Mouse (Mus musculus) limb, embryonic 14.5 days (tissue): ENCODE measurements around the gene Frmd8. TPM values are rescaled to one million over a fixed set of nuclear protein-coding genes. Genes with fewer than 3 reads are reported as not detected.

Experiments
- ATAC-seq: fragments of 200-750 bp; cut with Nextera tagmentation; 2 replicates; pipeline ENCODE4 v1.8.0; 2017; ENCODE audit warnings: low read depth, moderate number of reproducible peaks, moderate TSS enrichment; ENCODE audit not compliant: low FRiP score
- DNase-seq: peaks from one replicate; pipeline ENCODE4 v3.0.0-alpha.2; 2015; ENCODE audit warnings: low spot score
- H3K27ac ChIP-seq: fragments of 300-500 bp; sonication (generic); replicated peaks from 2 replicates; pipeline ENCODE4 v1.5.1; 2014; ENCODE audit warnings: low read depth, mild to moderate bottlenecking, low read length, moderate library complexity, mixed read lengths
- H3K27me3 ChIP-seq: fragments of 300-500 bp; sonication (generic); 2 replicates; pipeline ENCODE4 v1.6.1; 2014; ENCODE audit warnings: low read length, mixed read lengths; ENCODE audit not compliant: control insufficient read depth, insufficient read depth
- H3K36me3 ChIP-seq: fragments of 300-500 bp; sonication (generic); 2 replicates; pipeline ENCODE4 v1.6.1; 2014; ENCODE audit warnings: mild to moderate bottlenecking, low read length, moderate library complexity, mixed read lengths; ENCODE audit not compliant: control insufficient read depth, insufficient read depth
- H3K4me1 ChIP-seq: fragments of 300-500 bp; sonication (generic); 2 replicates; pipeline ENCODE4 v1.6.1; 2014; ENCODE audit warnings: antibody characterized with exemption, low read length, mixed read lengths; ENCODE audit not compliant: control insufficient read depth, insufficient read depth
- H3K4me2 ChIP-seq: fragments of 300-500 bp; sonication (generic); replicated peaks from 2 replicates; pipeline ENCODE4 v1.6.1; 2014; ENCODE audit warnings: low read depth, mild to moderate bottlenecking, low read length, moderate library complexity; ENCODE audit not compliant: severe bottlenecking
- H3K4me3 ChIP-seq: fragments of 300-500 bp; sonication (generic); replicated peaks from 2 replicates; pipeline ENCODE4 v1.5.1; 2014; ENCODE audit warnings: low read length
- H3K9ac ChIP-seq: fragments of 300-500 bp; sonication (generic); 2 replicates; pipeline ENCODE4 v1.6.1; 2014; ENCODE audit warnings: mild to moderate bottlenecking, low read depth, low read length, moderate library complexity; ENCODE audit not compliant: severe bottlenecking
- H3K9me3 ChIP-seq: fragments of 300-500 bp; sonication (generic); 2 replicates; pipeline ENCODE4 v1.6.1; 2016; ENCODE audit warnings: low read length; ENCODE audit not compliant: control insufficient read depth
- POLR2A ChIP-seq: fragments of 200-500 bp; IDR thresholded peaks from 2 replicates; pipeline ENCODE4 v1.8.0; 2012; ENCODE audit warnings: inconsistent platforms, mild to moderate bottlenecking, moderate library complexity, borderline replicate concordance; ENCODE audit not compliant: insufficient read depth, insufficient read length; ENCODE audit errors: extremely low read depth
- WGBS: fragments of 180-500 bp; shearing (Covaris S2); extraction: QIAGEN DNeasy Blood & Tissue Kit; methylation state at CpG from one replicate; pipeline ENCODE4 v1.1.7; 2014; 5-methylcytosine and 5-hydroxymethylcytosine counted together
- polyA plus RNA-seq, 2 experiments: library from polyadenylated mRNA; depleted of rRNA in 1 of 2; stranded (reverse) in 1 of 2; unstranded in 1 of 2; fragments of >200 nt; fragmentation: Nextera tagmentation in 1 of 2; extraction: Ambion mirVana in 1 of 2; gene quantifications; 2 replicates each; pipeline versions ENCODE4 v1.2.1 to v1.2.3; 2012 to 2014

Gene Frmd8
- polyA plus RNA-seq, 2 experiments = 22.7 TPM

DNA sequence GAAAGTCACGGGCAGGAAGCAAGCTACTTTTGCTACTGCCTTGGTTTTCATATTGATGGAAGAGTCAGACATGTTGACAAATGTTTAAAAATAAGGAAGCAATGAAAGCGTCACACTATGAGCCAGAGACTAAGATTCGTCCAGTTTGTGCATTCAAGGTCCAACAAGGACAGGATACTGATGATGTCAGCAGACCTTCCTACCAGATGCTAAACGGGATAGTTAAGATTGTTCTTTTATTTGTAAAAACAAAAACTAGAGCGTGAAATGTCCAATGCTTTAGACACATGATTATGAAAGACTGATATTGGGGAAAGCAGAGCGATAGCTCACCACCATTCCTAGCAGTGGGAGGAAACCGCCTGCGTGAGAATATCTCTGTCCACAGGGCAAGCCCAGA, 37.5 kb downstream of the Frmd8 start:
- 84% methylated on average over 8 of the region's 8 CpGs for WGBS
- H3K4me1 ChIP-seq = peaks cover 11% of the 10 kb centered on the region
- no peak overlapping the region for H3K27ac ChIP-seq
- H3K4me3 ChIP-seq = no peak overlapping the region
- DNase-seq = no peak
- H3K9ac ChIP-seq = no peak overlapping the region
- no peaks in the 10 kb centered on the region for H3K9me3 ChIP-seq
- no peak for TF ChIP-seq POLR2A
- no peak overlapping the region for H3K4me2 ChIP-seq
- ATAC-seq = no peak
- H3K27me3 ChIP-seq = no peaks in the 10 kb centered on the region
- H3K36me3 ChIP-seq = 0 out of 2 replicates have a peak, but pooled peaks cover 2% of the 10 kb centered on the region

- no peak overlapping the region for H3K9ac ChIP-seq
- no peaks in the 10 kb centered on the region for H3K27me3 ChIP-seq
- DNase-seq (no peak), ATAC-seq (no peak)
- H3K27ac ChIP-seq = no peak overlapping the region
- no peaks in the 10 kb centered on the region for H3K9me3 ChIP-seq
- H3K4me1 ChIP-seq = peaks cover 7% of the 10 kb centered on the region; the same call in 1 of the 2 replicates
- no peak for TF ChIP-seq POLR2A
- no peak overlapping the region for H3K4me3 ChIP-seq
- H3K4me2 ChIP-seq = no peak overlapping the region
- H3K36me3 ChIP-seq = 0 out of 2 replicates have a peak, but pooled peaks cover 2% of the 10 kb centered on the region
- WGBS = 76% methylated on average over 10 of the region's 10 CpGs
These were observed 38.0 kb downstream of the Frmd8 start for GRCm38 (mm10) chr19:5836941-5837572.

GRCm38 (mm10) chr19:5835922-5836430, 39.1 kb downstream of the Frmd8 start:
- H3K4me1 ChIP-seq = no peaks in the 10 kb centered on the region
- no peak overlapping the region for H3K27ac ChIP-seq
- no peaks in the 10 kb centered on the region for H3K9me3 ChIP-seq
- no peak overlapping the region for H3K4me3 ChIP-seq
- 0 out of 2 replicates have a peak, but pooled peaks cover 2% of the 10 kb centered on the region for H3K36me3 ChIP-seq
- ATAC-seq (no peak), DNase-seq (no peak)
- WGBS = 65% methylated on average over 8 of the region's 8 CpGs
- H3K27me3 ChIP-seq = no peaks in the 10 kb centered on the region
- H3K4me2 ChIP-seq = no peak overlapping the region
- no peak for TF ChIP-seq POLR2A
- H3K9ac ChIP-seq = no peak overlapping the region

GRCm38 (mm10) chr19:5835054-5835921, 39.8 kb downstream of the Frmd8 start:
- no peak overlapping the region for H3K4me2 ChIP-seq
- 85% methylated on average over 10 of the region's 10 CpGs for WGBS
- no peak for DNase-seq

DNA sequence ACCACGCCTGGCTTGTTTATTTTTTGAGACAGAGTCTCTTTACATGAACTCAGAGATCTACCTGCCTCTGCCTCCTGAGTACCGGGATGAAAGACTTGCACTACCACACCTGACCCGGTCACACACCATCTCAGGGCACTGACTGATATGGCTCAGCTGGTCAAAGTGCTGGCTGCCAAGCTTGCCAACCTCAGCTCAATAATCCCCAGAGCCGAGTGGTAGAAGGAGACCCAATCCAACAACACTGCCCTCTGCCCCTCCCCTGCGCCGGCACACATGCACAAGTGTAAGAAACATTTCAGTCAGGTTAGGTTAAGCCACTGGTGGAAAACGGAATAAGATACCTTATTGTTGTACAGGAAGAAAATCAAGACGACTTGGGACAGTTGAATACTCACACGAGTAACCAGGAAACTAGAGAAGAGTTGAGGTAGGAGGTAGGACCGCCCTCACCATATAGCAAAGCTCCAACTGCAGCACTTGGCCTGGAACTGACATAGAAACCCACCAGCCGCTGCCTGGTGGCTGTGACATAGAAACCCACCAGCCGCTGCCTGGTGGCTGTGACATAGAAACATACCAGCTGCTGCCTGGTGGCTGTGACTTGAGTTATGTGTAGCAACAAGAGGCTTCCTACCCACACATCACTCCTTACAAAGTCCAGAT, 40.7 kb downstream of the Frmd8 start:
- Histone ChIP-seq H3K4me1 (no peaks in the 10 kb centered on the region), H3K27me3 (no peaks in the 10 kb centered on the region), H3K36me3 (no peaks in the 10 kb centered on the region), H3K4me2 (no peak overlapping the region), H3K4me3 (no peak overlapping the region), H3K9ac (no peak overlapping the region), H3K9me3 (no peaks in the 10 kb centered on the region), H3K27ac (no peak overlapping the region)
- WGBS = 89% methylated on average over 12 of the region's 12 CpGs
- ATAC-seq (peak; percentile 26; the same call in 1 of the 2 replicates), DNase-seq (no peak)
- TF ChIP-seq POLR2A = no peak

More at GRCm38 (mm10) chr19:5835054-5835921, 39.8 kb downstream of the Frmd8 start:
- H3K36me3 ChIP-seq = 0 out of 2 replicates have a peak, but pooled peaks cover 2% of the 10 kb centered on the region
- H3K4me3 ChIP-seq = no peak overlapping the region
- no peak for TF ChIP-seq POLR2A
- ATAC-seq = no peak
- no peaks in the 10 kb centered on the region for H3K27me3 ChIP-seq
- no peaks in the 10 kb centered on the region for H3K9me3 ChIP-seq
- H3K9ac ChIP-seq = no peak overlapping the region
- no peaks in the 10 kb centered on the region for H3K4me1 ChIP-seq
- no peak overlapping the region for H3K27ac ChIP-seq
